Mouse (Mus musculus) embryo, embryonic 10.5 days (tissue): Measurements from ENCODE around the gene Cpsf7.
A peak's percentile ranks its signal among the peaks of the same experiment; 100 is the strongest.
"Not testable (repeated sequence)": the region's sequence is repeated elsewhere in the genome, so short reads cannot be mapped to it uniquely, and the experiment has no call there.

Experiments
- DNase-seq: peaks from one replicate; pipeline ENCODE4 v3.0.0-alpha.2; 2015; ENCODE audit warnings: low spot score

Gene Cpsf7

DNA sequence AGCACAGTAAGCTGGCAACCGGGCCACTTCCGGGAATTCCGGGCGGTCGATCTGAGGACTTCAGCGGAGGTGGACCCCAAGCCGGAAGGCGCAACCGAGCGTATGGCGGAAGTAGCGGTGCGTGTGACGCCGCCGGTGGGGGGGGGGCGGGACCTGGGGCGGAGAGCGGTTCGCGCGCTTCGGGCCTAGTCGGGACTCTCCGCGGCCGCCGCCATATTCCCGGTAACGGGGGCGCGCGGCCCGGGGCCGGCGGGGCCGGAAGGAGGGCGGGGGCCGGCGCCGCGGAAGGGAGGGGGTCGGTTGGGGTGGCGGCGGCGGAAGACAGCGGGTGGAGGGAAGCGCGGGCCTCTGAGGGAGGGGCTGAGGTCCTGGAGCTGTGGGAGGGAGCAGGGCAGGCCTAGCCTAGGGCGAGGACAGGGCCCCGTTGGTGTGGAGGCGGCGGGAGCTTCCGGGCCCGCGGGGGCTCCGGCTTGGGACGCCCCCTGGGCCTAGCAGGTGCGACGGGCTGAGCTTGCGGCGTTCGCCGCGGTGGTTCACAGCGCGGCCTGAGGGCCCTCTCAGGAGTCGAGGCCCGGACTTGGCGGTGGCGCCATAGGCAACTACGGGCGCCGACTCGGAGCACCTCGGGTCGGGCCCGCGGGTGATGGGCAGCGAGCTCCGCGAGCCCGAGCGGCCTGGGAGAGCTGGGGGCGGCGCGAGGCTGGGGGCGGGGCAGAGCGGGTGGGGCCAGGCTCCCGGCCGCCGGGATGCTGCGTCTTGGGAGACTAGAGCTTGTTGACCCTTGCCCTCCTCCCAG is at the start of gene Cpsf7:
Gene Cpsf7 (plus strand): TSS at position 161 of the 796 bp plus-strand sequence.
- DNase-seq: peak; percentile 96

DNA sequence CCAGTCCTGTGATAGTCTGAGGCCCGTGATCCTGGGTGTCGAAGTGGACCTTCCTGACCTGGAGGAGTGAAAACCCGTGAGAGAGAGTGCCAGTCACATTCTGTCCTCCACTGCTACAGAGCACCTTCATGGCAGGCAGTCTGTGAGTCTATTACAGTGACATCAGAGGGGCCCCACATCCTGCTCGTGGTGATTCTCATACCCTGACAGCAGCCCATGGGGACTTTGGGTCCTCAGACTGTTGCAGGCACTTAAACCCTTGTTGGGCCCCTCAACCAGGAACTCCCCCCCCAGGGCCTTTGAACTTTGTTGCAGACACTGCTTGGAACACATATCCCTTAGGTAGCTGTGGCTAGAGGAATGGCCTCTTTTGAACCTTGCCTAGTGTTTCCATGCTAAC is 45.5 kb upstream of the Cpsf7 start:
- DNase-seq: no peak

GRCm38 (mm10) chr19:10482703-10483102 is 42.4 kb upstream of the Cpsf7 start, which contains the start of gene Ppp1r32:
Gene Ppp1r32 (minus strand): TSS chr19:10482928.
- DNase-seq: peak; percentile 85

- peak; percentile 90 for DNase-seq
These were observed 38.8 kb upstream of the Cpsf7 start for GRCm38 (mm10) chr19:10486264-10486738.

GRCm38 (mm10) chr19:10495670-10496069 is 29.4 kb upstream of the Cpsf7 start:
- DNase-seq: no peak

DNA sequence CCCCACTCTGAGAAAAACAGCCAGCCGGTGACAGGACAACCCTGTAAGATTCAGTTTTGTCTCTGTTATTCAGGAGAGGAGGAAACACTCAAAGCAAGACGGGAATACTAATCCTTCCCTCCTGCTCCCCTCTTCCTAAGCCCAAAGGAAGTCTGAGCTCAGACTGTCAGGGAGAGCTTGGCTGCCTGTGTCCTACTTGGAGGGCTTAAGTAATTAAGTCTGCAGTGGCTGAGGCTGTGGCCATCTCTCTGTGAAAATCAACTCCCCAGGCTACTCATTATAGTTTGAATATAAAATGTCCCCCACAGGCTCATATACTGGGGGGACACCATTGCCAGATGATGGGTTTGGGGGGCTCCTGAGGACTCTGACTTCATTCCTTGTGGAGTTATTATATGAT is 28.1 kb upstream of the Cpsf7 start:
- DNase-seq: no peak

GRCm38 (mm10) chr19:10497512-10498160 is 27.4 kb upstream of the Cpsf7 start:
- no peak for DNase-seq

DNA sequence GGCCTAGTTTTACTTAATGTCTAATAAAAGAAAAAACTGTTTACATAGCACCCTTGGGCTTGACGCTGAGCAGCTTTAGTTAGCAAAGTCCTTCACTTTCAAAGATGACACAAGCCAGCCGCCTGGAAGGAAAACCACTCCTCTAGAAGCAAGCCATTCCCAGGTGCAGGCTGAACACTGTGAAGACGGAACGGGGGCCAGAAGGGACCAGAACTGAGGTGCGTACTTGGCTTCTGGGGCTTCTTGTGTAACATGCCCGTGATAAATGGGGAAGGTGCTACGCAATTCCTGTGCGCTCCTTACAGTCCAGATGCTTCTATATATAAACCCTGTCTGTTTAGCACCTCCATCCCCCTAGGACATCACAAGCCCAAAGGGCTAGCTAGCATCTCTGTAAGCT is 24.5 kb upstream of the Cpsf7 start:
- no peak for DNase-seq

DNA sequence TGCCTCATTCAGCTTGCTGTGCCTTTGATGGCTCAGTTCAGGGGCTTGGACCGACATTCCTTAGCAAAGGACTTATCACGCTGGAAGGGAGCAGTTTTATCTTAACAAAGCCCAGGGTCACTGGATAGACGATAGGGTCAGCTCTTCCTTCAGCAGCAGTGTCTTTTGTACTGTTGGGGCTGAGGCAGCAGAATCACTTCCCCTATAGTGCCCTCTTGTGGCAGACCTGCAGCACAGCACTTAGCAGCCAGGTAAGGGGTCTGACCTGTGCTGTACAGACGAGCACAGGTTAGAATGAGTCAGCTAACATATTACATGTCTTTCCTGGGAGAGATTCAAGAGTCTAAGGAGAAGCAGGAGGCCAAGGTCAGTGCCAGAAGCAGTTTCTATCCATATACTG is 22.5 kb upstream of the Cpsf7 start:
- peak; percentile 82 for DNase-seq

GRCm38 (mm10) chr19:10510759-10511330 is 14.2 kb upstream of the Cpsf7 start:
- DNase-seq: no peak

DNA sequence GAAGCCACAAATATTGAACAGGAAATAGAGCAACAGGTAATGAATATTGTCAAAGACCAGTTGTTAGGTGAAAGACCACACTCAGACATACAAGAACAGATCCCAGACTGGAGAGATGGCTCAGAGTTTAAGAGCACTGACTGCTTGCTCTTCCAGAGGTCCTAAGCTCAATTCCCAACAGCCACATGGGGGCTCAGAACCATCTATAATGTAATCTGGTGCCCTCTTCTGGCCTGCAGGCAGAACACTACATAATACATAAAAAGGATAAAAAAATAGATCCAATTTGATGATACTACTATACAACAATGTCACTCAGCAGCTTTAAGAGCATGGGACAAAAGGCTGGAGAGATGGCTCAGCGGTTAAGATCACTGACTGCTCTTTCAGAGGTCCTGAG is 4.7 kb upstream of the Cpsf7 start:
- peak; percentile 68 for DNase-seq

DNA sequence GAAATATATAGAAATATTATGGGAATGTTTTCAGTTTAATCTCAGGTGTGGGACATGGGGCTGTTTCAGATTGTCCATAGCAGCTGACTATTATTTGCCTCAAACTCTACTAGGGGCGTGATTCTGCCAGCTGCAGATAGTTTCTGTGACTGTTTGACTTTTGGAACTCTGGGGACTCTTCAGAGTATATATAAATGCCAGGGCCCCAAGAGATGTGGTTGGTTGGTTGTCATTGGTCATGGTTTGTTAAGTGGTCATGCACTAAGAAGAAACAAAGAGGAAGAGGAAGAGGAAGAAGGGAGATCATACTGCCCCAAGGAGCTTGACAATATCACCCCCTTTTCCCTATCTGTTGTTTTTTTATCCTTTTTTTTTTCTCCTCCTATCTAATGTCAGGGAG is 3.1 kb upstream of the Cpsf7 start:
- no peak for DNase-seq

DNA sequence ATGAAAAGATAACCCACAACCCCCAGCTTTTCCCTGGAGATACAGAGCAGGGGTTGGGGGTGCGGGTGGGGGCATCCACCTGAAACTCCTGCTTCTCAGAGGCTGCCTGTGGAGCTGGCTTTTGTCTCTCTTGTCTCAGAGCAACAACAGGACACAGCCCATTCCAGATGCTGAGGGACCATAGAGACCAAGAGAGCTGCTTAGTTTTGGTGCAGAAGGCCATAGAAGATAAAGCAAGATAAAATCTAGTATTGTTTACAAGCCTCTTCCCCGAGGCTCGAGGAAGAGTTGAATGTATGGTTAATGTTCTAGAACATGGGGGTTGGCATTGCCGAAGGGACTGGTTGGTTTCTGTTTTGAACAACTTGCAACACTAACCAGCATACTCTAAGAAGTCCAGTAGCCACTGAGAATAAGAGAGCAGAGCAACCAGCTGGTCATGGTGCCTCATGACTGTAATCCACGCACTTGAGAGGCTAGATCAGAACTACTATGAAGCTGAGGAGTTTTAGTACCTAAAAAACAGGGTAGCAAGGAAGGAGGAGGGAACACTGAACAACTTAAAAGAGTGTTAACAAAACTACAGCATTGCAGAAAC is 1.5 kb upstream of the Cpsf7 start:
- DNase-seq: no peak

- DNase-seq: no peak
These were observed 321 bp upstream of the Cpsf7 start for GRCm38 (mm10) chr19:10524784-10525105.

DNA sequence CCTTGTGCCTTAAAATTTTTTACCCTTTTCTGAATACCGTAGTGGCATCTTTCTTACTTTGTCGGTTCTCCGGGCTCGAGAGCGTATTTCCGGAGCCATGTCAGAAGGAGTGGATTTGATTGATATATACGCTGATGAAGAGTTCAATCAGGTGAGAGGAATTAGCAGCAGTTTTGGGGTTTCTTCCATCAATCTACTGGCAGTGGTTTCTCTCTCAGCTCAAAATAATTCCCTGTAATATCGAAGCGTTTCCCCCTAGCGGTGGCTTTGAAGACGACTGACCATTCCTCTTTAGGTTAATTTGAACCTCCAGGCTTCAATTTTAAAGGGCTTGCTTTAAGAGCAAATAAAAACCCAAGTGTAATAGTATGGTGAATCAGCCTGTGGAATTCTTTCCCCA is 844 bp downstream of the Cpsf7 start, which contains the start of gene Sdhaf2:
Gene Sdhaf2 (minus strand): TSS at position 233 of the 400 bp plus-strand sequence.
- DNase-seq: peak; percentile 84

GRCm38 (mm10) chr19:10530082-10530481 is 5.0 kb downstream of the Cpsf7 start:
- DNase-seq: peak; percentile 11

DNA sequence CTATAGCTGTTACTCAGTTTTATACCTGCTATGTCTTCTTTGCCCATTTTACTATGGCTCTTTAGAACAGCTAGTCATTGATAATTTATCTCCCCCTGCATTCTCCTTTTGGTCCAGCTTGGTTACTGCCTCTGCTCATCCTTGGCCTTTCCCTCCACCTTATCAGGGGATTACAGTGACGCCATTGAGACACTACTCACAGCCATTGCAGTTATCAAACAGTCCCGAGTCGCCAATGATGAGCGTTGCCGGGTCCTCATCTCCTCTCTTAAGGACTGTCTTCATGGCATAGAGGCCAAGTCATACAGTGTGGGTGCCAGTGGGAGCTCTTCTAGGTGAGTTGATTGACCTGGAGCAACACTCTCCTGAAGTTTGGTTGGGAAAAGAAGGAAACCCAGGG is 14.4 kb downstream of the Cpsf7 start:
- no peak for DNase-seq

GRCm38 (mm10) chr19:10555624-10556510 is 30.8 kb downstream of the Cpsf7 start, which contains the start of gene Tmem216:
Gene Tmem216 (minus strand): TSS chr19:10556238.
- DNase-seq: peak; percentile 90

DNA sequence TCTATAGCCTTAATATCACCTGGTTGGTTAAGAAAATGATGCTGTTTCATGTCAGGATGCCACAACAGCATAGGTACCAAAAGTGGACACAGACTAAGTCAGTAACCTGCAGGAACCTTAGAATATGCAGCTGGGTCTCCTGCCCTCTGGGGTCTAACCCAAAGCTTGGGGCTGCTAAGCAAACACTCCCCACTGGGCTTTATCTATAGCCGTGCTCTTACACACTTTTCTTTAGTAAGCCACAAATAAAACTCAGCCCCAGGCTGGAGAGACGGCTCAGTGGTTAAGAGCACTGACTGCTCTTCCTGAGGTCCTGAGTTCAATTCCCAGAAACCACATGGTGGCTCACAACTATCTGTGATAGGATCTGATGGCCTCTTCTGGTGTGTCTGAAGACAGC is 31.9 kb downstream of the Cpsf7 start:
- no peak for DNase-seq

DNA sequence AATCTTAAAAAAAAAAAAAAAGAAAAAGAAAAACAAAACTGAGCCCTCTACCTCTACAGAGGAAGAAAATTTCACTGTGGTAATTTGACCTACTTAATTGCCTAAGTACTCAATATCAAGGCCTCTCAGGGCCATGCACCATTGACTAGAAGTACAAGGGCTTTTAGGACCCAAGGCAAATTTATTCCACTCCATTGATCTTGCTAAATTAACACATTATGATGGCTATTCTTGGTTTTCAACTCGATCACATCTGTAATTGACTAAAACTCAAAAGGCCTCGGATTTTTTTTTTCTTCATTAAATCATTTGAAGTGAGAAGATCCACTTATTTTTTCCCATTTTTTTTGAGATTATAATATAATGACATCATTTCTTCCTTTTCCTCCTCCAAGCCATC is 32.4 kb downstream of the Cpsf7 start:
- DNase-seq: no peak

GRCm38 (mm10) chr19:10557837-10558375 is 32.8 kb downstream of the Cpsf7 start:
- not testable (repeated sequence) for DNase-seq
